Mouse (Mus musculus) spleen, adult 18-20 months (tissue): ENCODE data around the gene Rcl1.

Experiments used
- DNase-seq, 2 experiments: peaks; one replicate each; pipeline ENCODE4 v3.0.0; 2022; ENCODE audit warnings: mixed read lengths in 2 of 2

Gene Rcl1

DNA sequence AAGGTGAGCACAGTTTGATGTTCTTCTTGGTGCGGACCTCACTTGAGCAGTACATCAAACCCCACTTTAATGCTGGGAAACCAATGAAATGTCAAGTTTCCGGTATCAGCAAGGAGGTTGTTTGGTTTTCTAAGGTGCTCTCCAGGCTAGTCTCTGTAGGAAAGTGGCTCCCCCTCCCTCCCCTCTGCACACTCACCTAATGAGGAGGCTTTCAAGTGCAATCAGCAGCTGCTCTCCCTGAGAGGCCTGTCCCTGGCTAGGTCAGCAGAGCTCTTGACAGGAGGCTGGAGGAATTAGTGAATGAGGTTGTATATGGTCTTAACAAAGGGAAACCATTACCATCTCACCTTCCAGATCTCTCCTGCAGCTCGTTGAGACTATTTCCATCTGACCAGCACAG lies 54.4 kb downstream of the Rcl1 start:
- DNase-seq: no peak

DNA sequence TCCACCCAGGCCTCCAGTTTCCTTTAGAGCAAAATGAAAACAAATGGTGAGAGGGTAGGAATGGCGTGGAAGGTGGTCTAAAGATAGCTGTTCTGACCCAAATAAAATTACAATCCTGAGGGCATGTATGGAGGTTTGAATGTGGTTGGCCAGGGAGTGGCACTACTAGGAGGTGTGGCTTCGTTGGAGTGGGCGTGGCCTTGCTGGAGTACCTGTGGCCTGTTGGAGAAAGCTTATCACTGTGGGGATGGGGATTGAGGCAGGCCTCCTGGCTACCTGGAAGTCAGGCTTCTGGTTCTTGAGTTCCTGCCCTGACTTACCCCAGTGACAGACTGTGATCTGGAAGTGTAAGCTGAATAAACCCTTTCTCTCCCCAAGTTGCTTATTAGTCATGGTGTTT lies 55.2 kb downstream of the Rcl1 start:
- DNase-seq: no peak

DNA sequence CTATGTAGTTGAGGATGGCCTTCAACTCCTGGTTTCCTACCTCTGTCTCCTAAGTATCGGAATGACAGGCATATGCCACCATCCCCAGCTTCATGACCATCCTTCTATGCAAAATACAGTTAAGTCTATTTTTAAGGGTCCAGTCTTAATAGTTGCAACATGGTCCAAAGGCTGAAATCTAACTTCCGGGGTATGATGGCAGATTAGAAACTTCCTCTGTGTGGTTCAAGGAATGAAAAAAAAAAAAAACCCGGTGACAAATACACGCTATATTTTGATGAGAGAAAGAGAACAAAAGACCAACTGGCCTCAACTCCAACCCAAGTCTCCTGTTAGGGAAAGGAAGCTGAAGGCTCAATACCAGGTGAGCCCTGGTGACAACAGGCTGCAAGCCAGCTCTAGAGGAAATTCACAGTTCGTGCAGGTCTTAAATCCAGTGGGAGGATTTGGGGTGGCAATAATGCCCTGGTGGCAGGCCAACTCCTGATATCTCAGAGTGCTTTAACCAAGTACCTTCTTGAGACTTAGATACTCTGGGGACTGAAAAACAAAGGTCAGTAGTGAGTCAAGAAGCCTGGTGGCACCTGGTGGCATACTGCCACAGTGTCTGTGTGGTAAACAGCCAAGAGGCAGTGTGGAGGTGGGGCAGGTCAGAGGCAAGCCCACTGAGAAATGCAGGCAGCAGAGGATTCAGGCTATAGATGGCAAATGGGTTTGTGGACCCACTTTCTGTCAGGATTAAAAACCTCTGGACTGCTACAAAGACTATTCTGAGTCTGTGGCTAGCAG lies 56.7 kb downstream of the Rcl1 start:
- no peak for DNase-seq

DNA sequence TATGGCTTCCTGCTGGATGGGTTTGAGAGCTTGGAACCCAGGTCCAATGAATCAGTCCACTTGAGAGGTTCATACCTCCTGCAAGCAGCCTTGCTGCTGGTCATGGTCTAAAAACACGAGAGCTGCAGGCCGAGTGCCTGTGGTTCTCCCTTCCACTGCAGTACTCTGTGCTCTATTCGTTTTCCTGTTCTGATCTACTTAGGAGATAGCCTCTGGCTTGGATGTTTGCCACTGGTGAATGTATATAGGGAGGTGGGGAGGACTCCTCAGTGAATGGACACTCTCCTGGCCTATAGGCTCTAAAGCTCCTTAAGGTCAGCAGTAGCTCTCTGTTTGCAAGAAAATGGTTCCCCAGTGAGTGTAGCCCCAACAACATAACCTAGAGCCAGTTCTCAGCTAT lies 57.3 kb downstream of the Rcl1 start:
- no peak for DNase-seq

DNA sequence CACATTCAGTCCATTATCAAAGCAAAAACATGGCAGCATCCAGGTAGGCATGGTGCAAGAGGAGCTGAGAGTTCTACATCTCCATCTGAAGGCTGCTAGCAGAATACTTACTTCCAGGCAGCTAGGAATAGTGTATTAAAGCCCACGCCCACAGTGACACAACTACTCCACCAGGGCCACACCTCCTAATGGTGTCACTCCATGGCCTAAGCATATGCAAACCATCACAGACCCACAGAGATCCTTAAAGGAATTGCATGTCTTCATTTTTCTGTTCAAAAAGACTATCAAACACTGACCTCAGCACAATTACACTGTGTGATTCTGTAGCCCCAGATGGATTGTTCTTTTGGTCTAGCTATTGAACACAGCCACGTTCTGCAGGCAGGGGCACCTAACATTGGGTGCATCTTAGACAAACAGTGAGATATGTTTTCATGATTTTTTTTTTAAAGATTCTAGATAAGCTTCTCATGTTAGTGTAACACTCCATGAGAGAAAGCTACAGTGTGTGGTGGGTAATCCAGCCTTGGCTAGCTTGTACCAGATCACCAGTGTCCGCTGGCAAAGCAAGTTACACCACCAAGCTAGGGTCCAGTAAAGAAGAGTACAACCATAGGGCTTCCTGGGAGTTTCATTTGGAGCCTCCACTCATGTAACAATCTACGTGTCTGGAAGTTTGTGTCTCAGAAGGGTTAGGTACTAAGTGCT lies 62.8 kb downstream of the Rcl1 start:
- DNase-seq: no peak

DNA sequence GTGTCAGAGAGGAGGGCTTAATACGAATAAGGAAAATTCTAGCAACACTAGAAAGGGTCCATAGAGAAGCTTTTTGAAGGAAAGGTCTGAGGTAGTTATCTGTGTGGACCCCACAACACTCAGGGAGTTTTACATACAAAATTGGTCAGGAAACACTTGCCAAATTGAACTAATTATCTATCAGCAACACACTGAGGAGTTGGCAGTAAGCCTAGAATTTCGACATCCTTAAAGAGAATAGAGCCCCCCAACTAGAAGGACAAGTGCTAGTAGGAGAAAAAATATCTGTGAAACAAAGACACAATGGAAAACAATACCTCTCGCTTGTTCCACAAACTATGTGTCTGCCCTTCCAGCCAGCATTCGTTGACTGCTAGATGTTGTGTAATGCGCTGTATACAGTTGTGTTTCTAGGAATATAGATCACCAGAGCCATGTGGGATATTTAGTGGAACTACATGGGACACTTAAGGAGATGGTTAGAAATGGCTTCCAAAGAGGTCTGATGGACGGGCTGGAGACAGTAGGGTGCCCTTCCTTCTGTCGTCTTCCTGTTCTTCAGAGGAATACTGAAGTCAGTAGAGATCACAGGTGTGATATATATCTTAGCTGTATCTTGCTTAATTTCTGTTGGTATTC lies 63.5 kb downstream of the Rcl1 start:
- DNase-seq: no peak

DNA sequence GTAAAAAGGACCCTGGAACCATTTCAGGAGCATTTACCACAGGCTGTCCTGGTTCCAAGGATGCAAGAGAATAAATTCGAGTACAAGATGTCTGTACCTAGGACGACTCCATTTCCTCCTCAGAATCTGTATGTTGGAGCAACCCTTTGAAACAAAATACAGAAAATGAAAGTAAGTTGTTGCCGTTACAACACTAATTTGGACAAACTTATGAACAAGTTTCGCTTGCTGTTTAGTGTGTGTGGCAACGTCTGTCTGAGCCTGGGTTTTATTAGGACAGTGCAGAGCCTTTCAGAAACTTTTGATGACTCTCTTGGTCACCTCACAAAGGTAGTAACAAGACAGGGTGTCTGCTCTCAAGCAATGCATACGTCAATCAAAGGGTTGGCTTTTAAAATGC lies 66.8 kb downstream of the Rcl1 start:
- no peak for DNase-seq

DNA sequence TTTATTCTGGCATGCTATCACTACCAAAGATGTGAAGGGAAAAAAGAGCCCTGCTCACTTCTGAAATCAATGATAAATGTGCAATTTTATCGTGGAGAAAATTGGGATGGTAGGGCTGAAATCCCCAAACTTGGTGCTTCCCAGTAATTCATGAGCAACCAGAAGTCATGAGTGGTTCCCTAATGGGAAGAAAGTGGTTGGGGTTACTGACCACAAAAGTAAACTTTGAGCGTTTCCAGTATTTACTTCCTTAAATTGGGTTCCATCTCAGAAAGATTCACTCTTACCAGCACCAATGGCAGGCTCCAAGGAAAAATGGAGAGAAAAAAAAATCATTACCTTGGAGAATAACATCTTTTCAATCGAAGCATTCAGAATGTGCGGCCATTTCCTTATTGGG lies 79.2 kb downstream of the Rcl1 start:
- no peak for DNase-seq

DNA sequence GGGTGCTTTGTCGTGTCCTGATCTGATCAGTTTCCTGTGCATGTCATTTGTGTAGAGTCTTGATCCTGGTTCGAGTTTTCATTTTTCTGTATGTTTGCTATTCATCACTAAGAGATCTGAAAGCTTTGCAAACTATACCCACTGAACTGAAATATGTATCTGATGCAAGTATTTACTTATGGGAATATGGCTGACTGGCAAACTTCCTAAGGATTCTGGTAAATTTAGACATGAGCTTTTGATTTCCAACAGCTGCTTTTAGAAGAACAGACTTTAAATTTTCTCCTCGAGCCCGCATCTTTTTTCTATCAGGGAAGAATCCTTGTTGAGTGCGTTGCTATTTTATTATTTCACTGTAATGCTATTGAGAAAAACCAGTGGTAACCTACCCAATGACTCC lies 81.0 kb downstream of the Rcl1 start:
- no peak for DNase-seq

DNA sequence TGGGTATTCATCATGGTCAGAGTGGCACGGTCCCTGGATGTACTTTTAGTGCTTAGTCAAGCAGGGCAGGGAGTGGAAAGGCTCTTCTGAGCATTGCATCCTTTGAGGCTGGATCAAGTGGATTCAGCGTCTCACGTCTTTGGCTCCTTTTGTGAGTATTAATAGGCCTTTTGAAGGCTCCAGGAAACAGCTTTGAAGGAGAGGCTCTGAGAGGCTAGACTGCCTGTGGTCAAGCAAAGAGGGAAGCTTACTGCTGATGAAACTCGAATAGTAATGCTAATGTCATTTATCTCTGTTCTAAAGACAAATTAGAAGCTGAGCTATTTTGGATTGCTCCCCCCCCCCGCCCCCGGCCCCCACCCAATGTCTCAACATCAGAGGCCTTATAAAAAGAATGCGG lies 83.9 kb downstream of the Rcl1 start:
- no peak for DNase-seq

DNA sequence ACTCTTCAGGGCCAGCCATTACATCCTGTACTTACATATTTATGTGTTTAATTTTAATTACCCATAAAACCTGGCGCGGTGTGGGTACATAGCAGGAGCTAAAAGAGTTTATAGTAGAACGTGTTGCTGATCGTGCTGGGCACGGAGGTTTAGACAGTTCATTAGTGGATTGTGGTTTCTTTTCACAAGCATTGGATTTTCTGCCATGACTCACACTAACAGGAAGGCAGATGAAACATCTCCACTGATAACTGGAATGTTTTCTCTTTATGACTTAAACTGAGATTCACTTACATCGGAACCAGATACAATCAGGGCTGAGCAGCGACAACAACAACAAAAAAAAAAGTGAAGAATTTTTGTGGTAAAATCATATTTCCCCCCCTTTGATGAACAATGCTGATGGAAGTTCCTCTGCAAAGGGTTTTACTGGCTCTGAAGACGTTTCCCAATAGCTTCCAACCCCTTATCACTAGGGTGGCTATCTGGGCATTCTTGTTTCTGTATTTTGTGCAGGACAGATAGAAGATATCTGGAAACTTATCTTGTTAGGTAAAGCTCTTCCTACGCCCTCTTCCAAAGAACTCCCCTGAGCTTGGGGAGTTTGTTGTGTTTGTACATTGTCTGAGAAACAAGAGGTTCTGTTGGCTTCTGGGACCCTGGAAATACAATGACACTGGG lies 84.5 kb downstream of the Rcl1 start:
- DNase-seq: no peak

DNA sequence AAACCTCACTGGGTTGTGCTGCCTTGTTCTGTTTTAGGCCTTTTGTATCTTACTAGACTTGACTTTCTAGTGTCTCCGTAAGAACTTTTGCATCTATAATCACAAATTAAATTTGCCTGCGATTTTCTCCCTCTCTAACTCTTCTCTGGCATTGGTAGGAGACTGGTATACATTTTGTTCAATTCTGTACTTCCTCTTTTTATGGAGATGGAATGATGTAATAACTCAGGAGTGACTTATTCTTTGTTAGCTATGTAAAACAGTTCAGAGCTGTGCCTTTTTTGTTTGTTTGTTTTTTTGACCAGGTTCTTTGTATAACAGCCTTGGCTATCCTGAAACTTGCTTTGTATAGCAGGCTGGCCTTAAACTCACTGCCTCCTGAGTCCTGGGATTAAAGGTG lies 87.7 kb downstream of the Rcl1 start:
- DNase-seq: no peak
